Mouse (Mus musculus): ENCODE data around the gene Gm9044.
"Not testable (repeated sequence)": the region's sequence is repeated elsewhere in the genome, so short reads cannot be mapped to it uniquely, and the experiment has no call there.

DNA sequence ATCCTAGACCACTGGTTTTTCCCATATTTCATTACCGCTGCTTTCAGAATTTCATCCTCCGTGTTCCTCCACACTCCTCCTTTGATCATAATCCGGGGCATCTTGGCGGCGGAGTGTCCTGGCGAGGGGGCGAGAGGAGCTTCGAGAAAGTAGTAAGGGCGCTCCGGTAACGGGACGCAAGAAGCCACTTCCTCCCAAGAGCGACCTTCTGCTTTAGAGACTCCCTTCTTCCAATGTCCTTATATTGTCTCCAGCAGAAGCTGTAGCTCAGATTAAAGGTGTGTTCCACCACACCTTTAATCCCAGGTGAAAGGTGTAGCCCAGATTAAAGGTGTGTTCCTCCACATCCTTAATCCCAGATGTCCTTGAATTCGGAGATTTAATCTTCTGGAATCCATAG, 5.5 kb upstream of the Gm9044 start, which contains the start of gene Gm9045:
- not testable (repeated sequence) for TF ChIP-seq TAL1, GATA1 (IDR thresholded peaks at IDR 0.05; ENCODE audit: low read length)
